Mouse (Mus musculus) neural tube, postnatal 0 days (tissue): ENCODE results near the gene Rfx6. TPM values are rescaled to one million over a fixed set of nuclear protein-coding genes. Genes with fewer than 3 reads are reported as not detected.

Experiments
- polyA plus RNA-seq: library from polyadenylated mRNA; unstranded; fragments of >200 nt; fragmentation: Nextera tagmentation; extraction: Ambion mirVana; gene quantifications from 2 replicates; pipeline ENCODE4 v1.2.1, GENCODE M21; 2015

The Rfx6 gene
- polyA plus RNA-seq: not detected in 2 replicates

GRCm38 (mm10) chr10:51677548-51678250, at the start of gene Rfx6:
Rfx6 (plus strand) TSS chr10:51677756.

GRCm38 (mm10) chr10:51631411-51632136, 46.0 kb upstream of the Rfx6 start, which contains the start of gene Gprc6a:
Gprc6a (minus strand) TSS chr10:51631461.

Other genes starting within 250 kb of the Rfx6 start
- gene Gm49339, start 197.1 kb upstream of the Rfx6 start, polyA plus RNA-seq: 1.6 TPM in 1 of 2 replicates, not detected in the other
- 0.90 and 0.94 TPM in 2 replicates for gene Lilr4b, start 197.1 kb upstream of the Rfx6 start, polyA plus RNA-seq
- gene Lilrb4a, start 186.8 kb upstream of the Rfx6 start, polyA plus RNA-seq: 2.0 and 2.2 TPM in 2 replicates
- 1.8 and 2.2 TPM in 2 replicates for gene Fam162b, start 87.2 kb upstream of the Rfx6 start, polyA plus RNA-seq
- not detected in 2 replicates for gene Gprc6a, start 46.3 kb upstream of the Rfx6 start, polyA plus RNA-seq